Mouse (Mus musculus): ENCODE results near the gene Ropn1l. TPM values are rescaled to one million over a fixed set of nuclear protein-coding genes. Genes with fewer than 3 reads are reported as not detected.

The Ropn1l gene
- polyA plus RNA-seq, 1 experiment from 2014 or later: 2.6 TPM

GRCm38 (mm10) chr15:31395986-31396385 is 57.6 kb downstream of the Ropn1l start:
- H3K4me2 ChIP-seq (ENCODE audit: low read length): no peak overlapping the region
- no peaks in the 10 kb centered on the region for H3K36me3 ChIP-seq (ENCODE audit: control insufficient read depth, insufficient read depth, low read length)
- no peaks in the 10 kb centered on the region for H3K27me3 ChIP-seq (ENCODE audit: control insufficient read depth, insufficient read depth, low read length)
- WGBS: 76% methylated on average over 4 of the region's 4 CpGs
- 0 out of 2 replicates have a peak, but pooled peaks cover 6% of the 10 kb centered on the region for H3K9me3 ChIP-seq (ENCODE audit: control insufficient read depth, low read length)
- ATAC-seq (ENCODE audit: insufficient number of reproducible peaks, insufficient read depth, low FRiP score, low read depth): no peak
- H3K27ac ChIP-seq (replicated peaks in 1 of 2; ENCODE audit: control insufficient read depth in 1 of 2, insufficient read depth in 1 of 2, low read depth in 2 of 2, low read length in 2 of 2): peak overlapping the region; percentile 91
- peaks cover 24 to 35% of the 10 kb centered on the region in 2 experiments for H3K4me1 ChIP-seq (ENCODE audit: control insufficient read depth in 2 of 2, insufficient read depth in 2 of 2, low read length in 2 of 2)
- H3K4me3 ChIP-seq (ENCODE audit: control insufficient read depth in 1 of 2, insufficient read depth in 1 of 2, low read depth in 1 of 2, low read length in 2 of 2): no peak overlapping the region
- H3K9ac ChIP-seq (ENCODE audit: low read length): 0 out of 2 replicates have a peak overlapping the region, but pooled peaks have one; percentile 42

GRCm38 (mm10) chr15:31393402-31393801 is 60.1 kb downstream of the Ropn1l start:
- 73% methylated on average over 6 of the region's 6 CpGs for WGBS
- H3K27me3 ChIP-seq (ENCODE audit: control insufficient read depth, insufficient read depth, low read length): no peaks in the 10 kb centered on the region
- ATAC-seq (ENCODE audit: insufficient number of reproducible peaks, insufficient read depth, low FRiP score, low read depth): no peak
- H3K36me3 ChIP-seq (ENCODE audit: control insufficient read depth, insufficient read depth, low read length): no peaks in the 10 kb centered on the region
- H3K9me3 ChIP-seq (ENCODE audit: control insufficient read depth, low read length): 0 out of 2 replicates have a peak, but pooled peaks cover 6% of the 10 kb centered on the region
- H3K27ac ChIP-seq (replicated peaks in 1 of 2; ENCODE audit: control insufficient read depth in 1 of 2, insufficient read depth in 1 of 2, low read depth in 2 of 2, low read length in 2 of 2): no peak overlapping the region
- no peak overlapping the region for H3K9ac ChIP-seq (ENCODE audit: low read length)
- H3K4me3 ChIP-seq (ENCODE audit: control insufficient read depth in 1 of 2, insufficient read depth in 1 of 2, low read depth in 1 of 2, low read length in 2 of 2): no peak overlapping the region
- H3K4me1 ChIP-seq (ENCODE audit: control insufficient read depth in 2 of 2, insufficient read depth in 2 of 2, low read length in 2 of 2): peaks cover 16 to 29% of the 10 kb centered on the region in 2 experiments
- H3K4me2 ChIP-seq (ENCODE audit: low read length): no peak overlapping the region

- H3K4me1 ChIP-seq (ENCODE audit: control insufficient read depth in 2 of 2, insufficient read depth in 2 of 2, low read length in 2 of 2): peaks cover 16 to 29% of the 10 kb centered on the region in 2 experiments
- no peaks in the 10 kb centered on the region for H3K27me3 ChIP-seq (ENCODE audit: control insufficient read depth, insufficient read depth, low read length)
- no peak overlapping the region for H3K27ac ChIP-seq (replicated peaks in 1 of 2; ENCODE audit: control insufficient read depth in 1 of 2, insufficient read depth in 1 of 2, low read depth in 2 of 2, low read length in 2 of 2)
- H3K36me3 ChIP-seq (ENCODE audit: control insufficient read depth, insufficient read depth, low read length): no peaks in the 10 kb centered on the region
- WGBS: 82% methylated on average over 7 of the region's 7 CpGs
- H3K9ac ChIP-seq (ENCODE audit: low read length): no peak overlapping the region
- H3K4me3 ChIP-seq (ENCODE audit: control insufficient read depth in 1 of 2, insufficient read depth in 1 of 2, low read depth in 1 of 2, low read length in 2 of 2): no peak overlapping the region
- ATAC-seq (ENCODE audit: insufficient number of reproducible peaks, insufficient read depth, low FRiP score, low read depth): no peak
- H3K4me2 ChIP-seq (ENCODE audit: low read length): no peak overlapping the region
- H3K9me3 ChIP-seq (ENCODE audit: control insufficient read depth, low read length): 0 out of 2 replicates have a peak, but pooled peaks cover 6% of the 10 kb centered on the region
Observed at GRCm38 (mm10) chr15:31392705-31393104, 60.8 kb downstream of the Ropn1l start.

GRCm38 (mm10) chr15:31392135-31392534 is 61.4 kb downstream of the Ropn1l start:
- Histone ChIP-seq H3K9me3 (ENCODE audit: control insufficient read depth, low read length) (0 out of 2 replicates have a peak, but pooled peaks cover 3% of the 10 kb centered on the region), H3K36me3 (ENCODE audit: control insufficient read depth, insufficient read depth, low read length) (no peaks in the 10 kb centered on the region), H3K4me3 (ENCODE audit: control insufficient read depth in 1 of 2, insufficient read depth in 1 of 2, low read depth in 1 of 2, low read length in 2 of 2) (no peak overlapping the region), H3K4me2 (ENCODE audit: low read length) (no peak overlapping the region), H3K4me1 (ENCODE audit: control insufficient read depth in 2 of 2, insufficient read depth in 2 of 2, low read length in 2 of 2) (peaks cover 16 to 29% of the 10 kb centered on the region in 2 experiments), H3K27ac (replicated peaks in 1 of 2; ENCODE audit: control insufficient read depth in 1 of 2, insufficient read depth in 1 of 2, low read depth in 2 of 2, low read length in 2 of 2) (no peak overlapping the region), H3K27me3 (ENCODE audit: control insufficient read depth, insufficient read depth, low read length) (no peaks in the 10 kb centered on the region), H3K9ac (ENCODE audit: low read length) (no peak overlapping the region)
- no peak for ATAC-seq (ENCODE audit: insufficient number of reproducible peaks, insufficient read depth, low FRiP score, low read depth)
- 52% methylated on average over 4 of the region's 4 CpGs for WGBS

Other genes with a start within 250 kb of the Ropn1l start
- gene Dap, start 229.4 kb downstream of the Ropn1l start, polyA plus RNA-seq (2014; fragmentation: Nextera tagmentation; extraction: Ambion mirVana): 56.1 and 63.4 TPM in 2 replicates
- gene Ankrd33b, start 86.0 kb downstream of the Ropn1l start, polyA plus RNA-seq (2014; fragmentation: Nextera tagmentation; extraction: Ambion mirVana): 2.9 and 3.2 TPM in 2 replicates
- 37.6 and 40.7 TPM in 2 replicates for gene March6, start 77.3 kb upstream of the Ropn1l start, polyA plus RNA-seq (2014; fragmentation: Nextera tagmentation; extraction: Ambion mirVana)
- gene Cmbl, start 111.7 kb upstream of the Ropn1l start, polyA plus RNA-seq (2014; fragmentation: Nextera tagmentation; extraction: Ambion mirVana): 9.7 and 12.4 TPM in 2 replicates
- 358 and 365 TPM in 2 replicates for gene Cct5, start 148.1 kb upstream of the Ropn1l start, polyA plus RNA-seq (2014; fragmentation: Nextera tagmentation; extraction: Ambion mirVana)
- 13.7 and 16.6 TPM in 2 replicates for gene Fam173b, start 148.1 kb upstream of the Ropn1l start, polyA plus RNA-seq (2014; fragmentation: Nextera tagmentation; extraction: Ambion mirVana)

All from heart, embryonic 14.5 days (tissue).